Comparison of ENCODE assay signal across 8 mouse cellular contexts in genomic region chr12:86795838-86796232, GRCm38 (mm10).
DNase-seq lines count a peak whose midpoint lies in the region; ATAC-seq lines count a peak whose summit lies in the region.

No protein-coding gene starts in this region.

- peaks cover 30% of the 10 kb centered on the region for H3K4me1 ChIP-seq in forebrain, embryonic 16.5 days (replicated peaks; ENCODE audit: control insufficient read depth, insufficient read depth, low read length)
- H3K4me1 ChIP-seq in hindbrain, embryonic 10.5 days (replicated peaks), result peaks cover 53% of the 10 kb centered on the region

- peak overlapping the region; percentile 25; the same call in 1 of the 2 replicates for H3K27ac ChIP-seq in forebrain, embryonic 16.5 days (ENCODE audit: low read length)
- H3K27ac ChIP-seq in hindbrain, embryonic 10.5 days, result peak overlapping the region; percentile 46

- no peak overlapping the region for H3K4me3 ChIP-seq in forebrain, embryonic 16.5 days (replicated peaks; ENCODE audit: low read length)
- H3K4me3 ChIP-seq in hindbrain, embryonic 10.5 days, result no peak overlapping the region

- H3K36me3 ChIP-seq in forebrain, embryonic 16.5 days (ENCODE audit: control insufficient read depth, insufficient read depth), result no peaks in the 10 kb centered on the region
- no peaks in the 10 kb centered on the region for H3K36me3 ChIP-seq in hindbrain, embryonic 10.5 days

- peak; percentile 44 for ATAC-seq in forebrain, embryonic 16.5 days

- 1% methylated on average over 4 of the region's 4 CpGs for WGBS in forebrain, embryonic 16.5 days
- 3% methylated on average over 4 of the region's 4 CpGs for WGBS in hindbrain, embryonic 10.5 days

- H3K4me2 ChIP-seq in forebrain, embryonic 16.5 days (ENCODE audit: low read length), result no peak overlapping the region

- H3K9ac ChIP-seq in forebrain, embryonic 16.5 days (replicated peaks; ENCODE audit: low read depth, low read length), result no peak overlapping the region

- no peaks in the 10 kb centered on the region for H3K27me3 ChIP-seq in forebrain, embryonic 16.5 days (replicated peaks; ENCODE audit: control insufficient read depth, insufficient read depth, low read length)
- no peaks in the 10 kb centered on the region for H3K27me3 ChIP-seq in hindbrain, embryonic 10.5 days (ENCODE audit: insufficient read depth, poor library complexity, severe bottlenecking)

- peak; percentile 83 for DNase-seq in MEL-GATA-1-ER (ENCODE audit: extremely low read depth, low read depth)
- peak; percentile 85 for DNase-seq in cerebellum, adult 11 months
- peak; percentile 85 for DNase-seq in hindbrain, embryonic 10.5 days (ENCODE audit: low spot score)
- DNase-seq in layer of hippocampus, postnatal 10 days (ENCODE audit: low spot score in 2 of 2), result peak; percentile 89 to 90
- peak; percentile 87 for DNase-seq in lung, postnatal 25 days (ENCODE audit: low spot score)
- peak; percentile 95 for DNase-seq in retina, postnatal 1 day
- DNase-seq in urinary bladder, postnatal 14 days (ENCODE audit: low spot score), result peak; percentile 80

- H3K9me3 ChIP-seq in forebrain, embryonic 16.5 days (ENCODE audit: control insufficient read depth, low read length), result no peaks in the 10 kb centered on the region
- no peaks in the 10 kb centered on the region for H3K9me3 ChIP-seq in hindbrain, embryonic 10.5 days
